Mouse (Mus musculus) megakaryocyte, embryonic 14.5 days (primary cell): ENCODE measurements around the gene Crip2.

ENCODE experiments used
- FLI1 ChIP-seq: IDR thresholded peaks from 2 replicates; pipeline ENCODE4 v1.6.1; 2012; ENCODE audit warnings: low read length, inconsistent platforms, mixed read lengths
- GATA1 ChIP-seq: IDR thresholded peaks from 3 replicates; pipeline ENCODE4 v1.6.1; 2012; ENCODE audit warnings: mixed read lengths, low read length, inconsistent platforms, borderline replicate concordance

DNA sequence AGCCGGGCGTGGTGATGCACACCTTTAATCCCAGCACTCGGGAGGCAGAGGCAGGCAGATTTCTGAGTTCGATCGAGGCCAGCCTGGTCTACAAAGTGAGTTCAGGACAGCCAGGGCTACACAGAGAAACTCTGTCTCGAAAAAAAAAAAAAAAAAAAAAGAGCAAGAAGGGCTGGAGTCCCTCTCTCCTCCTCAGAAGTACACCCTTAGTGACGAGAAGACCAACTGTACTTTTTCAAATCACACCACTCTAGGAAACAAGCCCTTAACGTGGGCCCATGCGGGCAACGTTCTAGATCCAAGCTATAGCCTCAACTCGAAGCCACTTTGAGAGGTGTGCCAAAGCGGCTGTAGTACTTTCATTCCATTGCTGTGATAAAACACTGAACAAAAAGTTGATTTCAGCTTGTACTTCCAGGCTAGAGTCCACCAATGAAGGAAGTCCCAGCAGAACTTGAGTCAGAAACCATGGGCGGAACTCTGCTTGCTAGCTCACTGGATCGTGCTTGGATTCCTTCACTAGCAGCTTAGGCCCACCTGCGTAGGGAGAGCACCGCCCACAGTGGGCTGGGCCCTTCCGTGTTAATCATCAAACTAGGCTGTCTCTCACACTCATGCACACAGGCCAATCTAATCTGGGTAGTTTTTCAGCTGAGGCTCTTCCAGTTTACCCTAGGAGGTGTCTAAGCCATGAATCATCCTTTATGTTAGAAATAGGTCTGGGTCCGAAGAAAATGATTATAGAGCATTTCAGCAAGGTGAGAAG, 37.1 kb downstream of the Crip2 start:
- TF ChIP-seq FLI1 (no peak), GATA1 (no peak)
